Mouse (Mus musculus): ENCODE results near the gene Mmel1. TPM values are rescaled to one million over a fixed set of nuclear protein-coding genes. Genes with fewer than 3 reads are reported as not detected.

Mmel1 gene
- total RNA-seq, 1 experiment from 2014 or later, result 0.29 TPM

DNA sequence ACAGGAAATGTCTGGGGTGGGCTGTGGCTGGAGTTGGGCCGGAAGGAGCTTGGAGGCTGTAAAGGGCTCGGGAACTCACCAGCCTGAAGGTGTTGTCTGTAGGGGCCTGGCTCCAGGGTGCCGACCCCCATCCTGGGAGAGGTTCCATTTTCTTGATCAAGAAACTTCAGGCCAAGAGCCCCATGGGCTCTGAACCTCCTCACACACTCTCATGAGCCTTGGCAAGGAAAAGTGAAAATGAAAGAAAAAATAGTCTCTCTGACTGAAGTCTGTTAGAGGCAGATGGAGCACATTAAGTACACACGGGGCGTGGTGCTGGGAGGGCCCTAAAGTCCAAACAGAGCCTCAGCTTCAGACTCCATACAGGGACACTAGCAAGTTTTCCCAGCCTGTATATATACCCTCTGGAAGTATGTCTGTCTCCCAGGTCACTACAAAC is 58.5 kb downstream of the Mmel1 start:
- peak; percentile 23; the same call in 1 of the 2 replicates for ATAC-seq (replicated peaks; ENCODE audit: insufficient number of reproducible peaks, low FRiP score, low TSS enrichment, poor library complexity, severe bottlenecking)

GRCm38 (mm10) chr4:154928395-154929087 is 59.2 kb downstream of the Mmel1 start, which contains the start of gene Tnfrsf14:
Tnfrsf14 (minus strand) TSS chr4:154928563.
- no peak for ATAC-seq (replicated peaks; ENCODE audit: insufficient number of reproducible peaks, low FRiP score, low TSS enrichment, poor library complexity, severe bottlenecking)

DNA sequence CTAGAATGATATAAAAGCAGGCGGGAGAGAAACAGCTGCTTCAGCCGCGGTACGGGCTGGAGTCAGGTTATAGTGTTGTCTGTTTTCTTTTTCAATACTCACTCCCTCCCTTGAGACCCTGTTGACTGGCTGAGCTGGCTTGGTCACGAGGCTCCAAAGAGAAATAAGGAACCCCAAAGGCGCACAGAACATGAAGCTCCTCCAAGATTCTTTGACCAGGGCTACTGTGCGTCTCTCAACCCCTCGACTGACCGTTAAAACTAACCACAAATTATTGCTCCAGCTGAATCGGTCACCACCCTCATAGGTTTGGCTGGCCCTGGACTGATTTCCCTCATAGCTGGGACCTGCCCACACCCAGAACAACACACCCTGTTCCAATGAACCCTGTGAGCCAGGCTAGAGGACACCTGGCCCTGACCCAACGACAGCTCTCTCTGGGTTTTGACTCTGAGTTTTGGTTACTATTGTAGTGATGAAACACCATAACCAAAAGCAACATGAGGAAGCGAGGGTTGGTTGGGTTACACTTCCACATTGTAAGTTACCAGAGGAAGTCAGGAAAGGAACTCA is 59.8 kb downstream of the Mmel1 start:
- peak; percentile 77 for ATAC-seq (replicated peaks; ENCODE audit: insufficient number of reproducible peaks, low FRiP score, low TSS enrichment, poor library complexity, severe bottlenecking)

- no peak for ATAC-seq (replicated peaks; ENCODE audit: insufficient number of reproducible peaks, low FRiP score, low TSS enrichment, poor library complexity, severe bottlenecking)
Measured at GRCm38 (mm10) chr4:154933306-154933907, 64.0 kb downstream of the Mmel1 start.

DNA sequence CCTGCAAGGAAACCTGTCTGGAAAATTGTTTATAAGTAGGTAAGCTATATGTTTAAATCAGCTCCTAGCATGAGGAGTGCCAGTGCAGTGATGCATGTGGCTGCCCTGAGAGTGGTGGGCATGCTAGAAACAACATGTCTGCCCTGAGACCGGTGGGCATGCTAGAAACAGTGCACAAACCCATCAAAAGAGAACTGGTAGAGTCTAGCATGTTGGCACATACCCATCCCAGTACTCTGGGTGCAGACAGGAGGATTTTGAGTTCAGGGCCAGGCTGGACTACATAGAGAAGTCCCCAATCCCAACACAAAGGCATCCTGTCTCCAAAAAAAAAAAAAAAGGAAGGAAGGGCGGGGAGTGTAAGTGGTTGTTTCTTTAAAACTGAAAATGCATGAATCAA is 65.4 kb downstream of the Mmel1 start:
- no peak; the same call in none of the 2 replicates for ATAC-seq (replicated peaks; ENCODE audit: insufficient number of reproducible peaks, low FRiP score, low TSS enrichment, poor library complexity, severe bottlenecking)

DNA sequence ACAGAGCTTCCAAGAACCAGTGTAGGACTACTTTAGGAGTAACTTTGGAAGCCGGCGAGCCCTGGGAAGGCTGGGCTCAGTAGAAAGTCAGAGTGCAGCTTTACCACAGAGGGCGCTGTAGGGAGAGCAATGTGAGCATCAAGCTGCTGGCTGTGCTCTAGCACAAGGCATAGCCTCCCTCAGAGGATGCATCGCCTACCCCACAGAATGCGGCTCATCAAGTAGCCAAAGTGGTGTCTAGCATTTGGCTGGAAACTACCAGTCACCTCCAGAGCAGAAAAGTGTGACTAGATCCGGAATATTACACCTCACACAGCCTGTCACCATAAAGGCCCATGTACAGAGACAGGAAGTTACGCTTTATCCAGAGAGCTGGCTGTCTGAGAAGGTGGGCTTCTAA is 66.4 kb downstream of the Mmel1 start:
- no peak for ATAC-seq (replicated peaks; ENCODE audit: insufficient number of reproducible peaks, low FRiP score, low TSS enrichment, poor library complexity, severe bottlenecking)

- no peak for ATAC-seq (replicated peaks; ENCODE audit: insufficient number of reproducible peaks, low FRiP score, low TSS enrichment, poor library complexity, severe bottlenecking)
Measured at GRCm38 (mm10) chr4:154936542-154937255, 67.3 kb downstream of the Mmel1 start.

GRCm38 (mm10) chr4:154937746-154938145 is 68.4 kb downstream of the Mmel1 start:
- no peak for ATAC-seq (replicated peaks; ENCODE audit: insufficient number of reproducible peaks, low FRiP score, low TSS enrichment, poor library complexity, severe bottlenecking)

- ATAC-seq (replicated peaks; ENCODE audit: insufficient number of reproducible peaks, low FRiP score, low TSS enrichment, poor library complexity, severe bottlenecking), result no peak
Measured at GRCm38 (mm10) chr4:154940156-154940555, 70.8 kb downstream of the Mmel1 start.

DNA sequence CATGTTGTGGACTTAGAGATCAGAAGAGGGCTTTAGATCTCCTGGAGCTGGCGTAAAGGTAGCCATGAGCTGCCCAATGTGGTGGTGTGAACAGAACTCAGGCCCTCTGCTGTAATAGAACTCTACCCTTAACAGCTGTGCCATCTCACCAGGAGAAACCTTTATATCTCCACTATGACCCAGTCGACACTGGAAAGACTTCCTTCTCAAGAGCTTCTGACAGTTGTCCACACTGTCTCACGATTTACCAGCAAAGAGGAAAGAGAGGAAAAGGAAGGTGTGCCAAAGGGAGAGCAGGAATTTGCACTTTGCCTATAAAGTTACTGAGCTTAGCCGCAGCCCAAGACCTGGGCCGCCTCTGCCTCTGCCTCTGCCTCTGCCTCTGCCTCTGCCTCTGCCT is 72.4 kb downstream of the Mmel1 start:
- ATAC-seq (replicated peaks; ENCODE audit: insufficient number of reproducible peaks, low FRiP score, low TSS enrichment, poor library complexity, severe bottlenecking), result no peak

DNA sequence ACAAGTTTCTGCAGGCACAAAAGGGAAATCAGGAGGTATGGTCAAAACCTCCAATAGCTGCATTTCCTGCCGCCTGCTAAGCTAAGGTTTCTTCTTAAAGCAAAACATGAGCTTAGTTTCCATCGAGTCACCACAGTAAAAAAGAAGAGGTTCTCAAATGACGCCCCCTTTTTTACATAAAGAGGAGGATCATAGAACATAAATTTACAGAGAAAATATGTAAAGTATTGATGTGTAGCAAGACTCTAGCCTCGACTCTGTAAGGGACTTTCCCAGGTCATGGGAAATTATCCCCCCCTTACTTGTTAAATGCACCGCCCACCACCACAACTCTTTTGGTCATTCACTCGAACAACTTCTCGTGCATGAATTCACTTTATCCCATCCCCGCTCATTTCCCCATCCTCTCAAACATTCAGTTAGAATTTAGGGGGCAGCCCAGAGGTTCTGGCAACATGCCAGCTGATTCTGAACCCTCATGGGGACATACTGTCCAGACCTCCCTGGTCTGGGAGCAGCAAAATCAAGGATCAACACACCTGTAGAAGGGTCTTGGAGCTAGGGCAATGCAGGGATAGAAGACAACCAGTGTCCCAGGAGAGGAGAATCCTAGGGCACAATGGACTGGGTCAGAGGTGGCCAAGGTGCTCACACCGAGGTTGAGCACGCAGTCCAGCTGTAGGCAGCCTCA is 73.4 kb downstream of the Mmel1 start:
- no peak for ATAC-seq (replicated peaks; ENCODE audit: insufficient number of reproducible peaks, low FRiP score, low TSS enrichment, poor library complexity, severe bottlenecking)

DNA sequence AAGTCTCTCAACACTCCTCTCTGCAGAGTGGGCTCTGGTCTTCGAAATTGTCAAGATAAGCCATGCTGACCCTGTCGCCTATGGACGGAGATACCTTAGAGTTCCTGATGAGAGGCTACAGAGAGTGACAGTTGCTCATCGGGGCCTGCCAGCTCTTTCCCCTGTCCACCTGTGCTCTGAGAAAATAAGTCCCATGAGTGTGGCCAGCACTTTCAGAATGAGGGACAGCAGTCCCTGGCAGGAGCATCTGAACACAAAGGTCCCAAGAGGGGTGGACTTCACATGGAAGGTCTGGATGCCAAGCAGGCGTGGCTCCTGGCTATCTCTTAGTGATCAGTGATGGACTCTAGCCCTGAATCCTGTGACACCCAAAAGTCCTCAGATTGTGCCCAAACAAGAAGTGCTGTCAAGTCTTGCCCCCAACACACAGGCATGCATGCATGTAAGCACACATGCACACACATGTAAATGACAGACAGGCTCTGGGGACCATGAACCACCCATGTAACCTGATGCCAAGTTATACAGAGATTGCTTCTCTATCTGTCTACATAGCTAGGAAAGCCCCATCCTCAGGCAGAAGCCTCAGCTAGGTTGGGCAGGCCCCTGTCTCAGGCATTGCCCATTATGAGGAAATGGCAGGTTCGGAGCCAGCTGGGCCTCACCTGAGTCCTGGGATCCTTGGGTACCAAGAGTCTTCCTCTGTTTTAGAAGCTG is 74.1 kb downstream of the Mmel1 start:
- ATAC-seq (replicated peaks; ENCODE audit: insufficient number of reproducible peaks, low FRiP score, low TSS enrichment, poor library complexity, severe bottlenecking), result no peak

- ATAC-seq (replicated peaks; ENCODE audit: insufficient number of reproducible peaks, low FRiP score, low TSS enrichment, poor library complexity, severe bottlenecking), result peak; percentile 96
Measured at GRCm38 (mm10) chr4:154944121-154944590, 74.8 kb downstream of the Mmel1 start.

Other genes with a start within 250 kb of the Mmel1 start
- 0.19 to 0.87 TPM (median 0.43 TPM) in 3 replicates for gene Prdm16, start 232.7 kb upstream of the Mmel1 start, total RNA-seq (2017)
- gene Actrt2, start 201.7 kb upstream of the Mmel1 start, total RNA-seq (2017), result not detected in 3 replicates
- gene Ttc34, start 32.1 kb upstream of the Mmel1 start, total RNA-seq (2017), result not detected in 3 replicates
- gene Fam213b, start 29.6 kb downstream of the Mmel1 start, total RNA-seq (2017), result 3.1 to 3.5 TPM (median 3.3 TPM) in 3 replicates
- gene Tnfrsf14, start 59.0 kb downstream of the Mmel1 start, total RNA-seq (2017), result 20.8 to 45.5 TPM (median 29.3 TPM) in 3 replicates
- not detected in 3 replicates for gene Hes5, start 91.3 kb downstream of the Mmel1 start, total RNA-seq (2017)
- gene Pank4, start 94.5 kb downstream of the Mmel1 start, total RNA-seq (2017), result 26.6 to 36.7 TPM (median 30.2 TPM) in 3 replicates
- not detected in 3 replicates for gene Plch2, start 187.2 kb downstream of the Mmel1 start, total RNA-seq (2017)
- 1.6 to 6.2 TPM (median 3.1 TPM) in 3 replicates for gene Pex10, start 197.4 kb downstream of the Mmel1 start, total RNA-seq (2017)
- 111 to 130 TPM (median 118 TPM) in 3 replicates for gene Rer1, start 216.8 kb downstream of the Mmel1 start, total RNA-seq (2017)
- gene Morn1, start 217.0 kb downstream of the Mmel1 start, total RNA-seq (2017), result 0.97 TPM in 1 of 3 replicates, not detected in the others